Mouse (Mus musculus): ENCODE data around the gene Cfap100. TPM values are rescaled to one million over a fixed set of nuclear protein-coding genes. Genes with fewer than 3 reads are reported as not detected.

Gene Cfap100
- polyA plus RNA-seq, 1 experiment from 2014 or later: 0.59 TPM

- Histone ChIP-seq H3K4me2 (ENCODE audit: low read depth, low read length) (no peak overlapping the region), H3K4me1 (ENCODE audit: control insufficient read depth, insufficient read depth, low read length) (no peaks in the 10 kb centered on the region), H3K4me3 (ENCODE audit: low read depth, low read length) (no peak overlapping the region), H3K27me3 (ENCODE audit: control insufficient read depth, insufficient read depth, low read length) (no peaks in the 10 kb centered on the region), H3K9ac (replicated peaks; ENCODE audit: low read length) (no peak overlapping the region), H3K27ac (replicated peaks; ENCODE audit: low read depth, low read length) (no peak overlapping the region), H3K9me3 (replicated peaks; ENCODE audit: control insufficient read depth, low read length) (no peaks in the 10 kb centered on the region), H3K36me3 (replicated peaks; ENCODE audit: control insufficient read depth, insufficient read depth, low read depth, low read length) (no peaks in the 10 kb centered on the region)
- no peak for DNase-seq (ENCODE audit: low spot score)
- 48% methylated on average over 12 of the region's 12 CpGs for WGBS
- ATAC-seq (replicated peaks; ENCODE audit: insufficient number of reproducible peaks, low FRiP score, low TSS enrichment, low read depth): no peak
Measured at GRCm38 (mm10) chr6:90470947-90471541, 42.4 kb upstream of the Cfap100 start.

- no peak for DNase-seq (ENCODE audit: low spot score)
- Histone ChIP-seq H3K9ac (replicated peaks; ENCODE audit: low read length) (no peak overlapping the region), H3K4me1 (ENCODE audit: control insufficient read depth, insufficient read depth, low read length) (no peaks in the 10 kb centered on the region), H3K36me3 (replicated peaks; ENCODE audit: control insufficient read depth, insufficient read depth, low read depth, low read length) (no peaks in the 10 kb centered on the region), H3K27me3 (ENCODE audit: control insufficient read depth, insufficient read depth, low read length) (no peaks in the 10 kb centered on the region), H3K27ac (replicated peaks; ENCODE audit: low read depth, low read length) (no peak overlapping the region), H3K4me3 (ENCODE audit: low read depth, low read length) (no peak overlapping the region), H3K4me2 (ENCODE audit: low read depth, low read length) (no peak overlapping the region), H3K9me3 (replicated peaks; ENCODE audit: control insufficient read depth, low read length) (no peaks in the 10 kb centered on the region)
- no peak for ATAC-seq (replicated peaks; ENCODE audit: insufficient number of reproducible peaks, low FRiP score, low TSS enrichment, low read depth)
- WGBS: 84% methylated on average over 2 of the region's 2 CpGs
Measured at GRCm38 (mm10) chr6:90470255-90470654, 41.7 kb upstream of the Cfap100 start.

GRCm38 (mm10) chr6:90469041-90469440 is 40.4 kb upstream of the Cfap100 start:
- H3K36me3 ChIP-seq (replicated peaks; ENCODE audit: control insufficient read depth, insufficient read depth, low read depth, low read length): no peaks in the 10 kb centered on the region
- H3K9me3 ChIP-seq (replicated peaks; ENCODE audit: control insufficient read depth, low read length): no peaks in the 10 kb centered on the region
- no peaks in the 10 kb centered on the region for H3K4me1 ChIP-seq (ENCODE audit: control insufficient read depth, insufficient read depth, low read length)
- ATAC-seq (replicated peaks; ENCODE audit: insufficient number of reproducible peaks, low FRiP score, low TSS enrichment, low read depth): no peak
- no peak overlapping the region for H3K9ac ChIP-seq (replicated peaks; ENCODE audit: low read length)
- H3K4me2 ChIP-seq (ENCODE audit: low read depth, low read length): no peak overlapping the region
- no peak overlapping the region for H3K4me3 ChIP-seq (ENCODE audit: low read depth, low read length)
- no peak overlapping the region for H3K27ac ChIP-seq (replicated peaks; ENCODE audit: low read depth, low read length)
- WGBS: 94% methylated on average over 6 of the region's 6 CpGs
- H3K27me3 ChIP-seq (ENCODE audit: control insufficient read depth, insufficient read depth, low read length): no peaks in the 10 kb centered on the region
- no peak for DNase-seq (ENCODE audit: low spot score)

GRCm38 (mm10) chr6:90468216-90468615 is 39.6 kb upstream of the Cfap100 start:
- H3K4me1 ChIP-seq (ENCODE audit: control insufficient read depth, insufficient read depth, low read length): no peaks in the 10 kb centered on the region
- no peak overlapping the region for H3K27ac ChIP-seq (replicated peaks; ENCODE audit: low read depth, low read length)
- DNase-seq (ENCODE audit: low spot score) (no peak), ATAC-seq (replicated peaks; ENCODE audit: insufficient number of reproducible peaks, low FRiP score, low TSS enrichment, low read depth) (no peak)
- no peak overlapping the region for H3K9ac ChIP-seq (replicated peaks; ENCODE audit: low read length)
- H3K4me3 ChIP-seq (ENCODE audit: low read depth, low read length): no peak overlapping the region
- H3K36me3 ChIP-seq (replicated peaks; ENCODE audit: control insufficient read depth, insufficient read depth, low read depth, low read length): no peaks in the 10 kb centered on the region
- H3K4me2 ChIP-seq (ENCODE audit: low read depth, low read length): no peak overlapping the region
- H3K27me3 ChIP-seq (ENCODE audit: control insufficient read depth, insufficient read depth, low read length): no peaks in the 10 kb centered on the region
- 94% methylated on average over 1 of the region's 1 CpGs for WGBS
- H3K9me3 ChIP-seq (replicated peaks; ENCODE audit: control insufficient read depth, low read length): no peaks in the 10 kb centered on the region

GRCm38 (mm10) chr6:90466847-90467410 is 38.3 kb upstream of the Cfap100 start:
- Histone ChIP-seq H3K27me3 (ENCODE audit: control insufficient read depth, insufficient read depth, low read length) (no peaks in the 10 kb centered on the region; the same call in 1 of the 2 replicates), H3K4me3 (ENCODE audit: low read depth, low read length) (no peak overlapping the region), H3K4me2 (ENCODE audit: low read depth, low read length) (no peak overlapping the region), H3K27ac (replicated peaks; ENCODE audit: low read depth, low read length) (no peak overlapping the region), H3K4me1 (ENCODE audit: control insufficient read depth, insufficient read depth, low read length) (no peaks in the 10 kb centered on the region), H3K9ac (replicated peaks; ENCODE audit: low read length) (no peak overlapping the region), H3K36me3 (replicated peaks; ENCODE audit: control insufficient read depth, insufficient read depth, low read depth, low read length) (no peaks in the 10 kb centered on the region), H3K9me3 (replicated peaks; ENCODE audit: control insufficient read depth, low read length) (no peaks in the 10 kb centered on the region)
- 90% methylated on average over 12 of the region's 12 CpGs for WGBS
- ATAC-seq (replicated peaks; ENCODE audit: insufficient number of reproducible peaks, low FRiP score, low TSS enrichment, low read depth) (no peak), DNase-seq (ENCODE audit: low spot score) (no peak)

- ATAC-seq (replicated peaks; ENCODE audit: insufficient number of reproducible peaks, low FRiP score, low TSS enrichment, low read depth) (no peak), DNase-seq (ENCODE audit: low spot score) (no peak)
- no peak overlapping the region for H3K4me2 ChIP-seq (ENCODE audit: low read depth, low read length)
- no peaks in the 10 kb centered on the region for H3K4me1 ChIP-seq (ENCODE audit: control insufficient read depth, insufficient read depth, low read length)
- no peak overlapping the region for H3K27ac ChIP-seq (replicated peaks; ENCODE audit: low read depth, low read length)
- peaks cover 2% of the 10 kb centered on the region for H3K27me3 ChIP-seq (ENCODE audit: control insufficient read depth, insufficient read depth, low read length)
- 86% methylated on average over 10 of the region's 10 CpGs for WGBS
- H3K4me3 ChIP-seq (ENCODE audit: low read depth, low read length): no peak overlapping the region
- no peaks in the 10 kb centered on the region for H3K9me3 ChIP-seq (replicated peaks; ENCODE audit: control insufficient read depth, low read length)
- H3K36me3 ChIP-seq (replicated peaks; ENCODE audit: control insufficient read depth, insufficient read depth, low read depth, low read length): no peaks in the 10 kb centered on the region
- H3K9ac ChIP-seq (replicated peaks; ENCODE audit: low read length): no peak overlapping the region
Measured at GRCm38 (mm10) chr6:90466079-90466478, 37.5 kb upstream of the Cfap100 start.

GRCm38 (mm10) chr6:90465028-90465640 is 36.5 kb upstream of the Cfap100 start:
- H3K27me3 ChIP-seq (ENCODE audit: control insufficient read depth, insufficient read depth, low read length): peaks cover 2% of the 10 kb centered on the region
- H3K36me3 ChIP-seq (replicated peaks; ENCODE audit: control insufficient read depth, insufficient read depth, low read depth, low read length): no peaks in the 10 kb centered on the region
- DNase-seq (ENCODE audit: low spot score): no peak
- no peaks in the 10 kb centered on the region for H3K9me3 ChIP-seq (replicated peaks; ENCODE audit: control insufficient read depth, low read length)
- H3K4me2 ChIP-seq (ENCODE audit: low read depth, low read length): no peak overlapping the region
- no peak overlapping the region for H3K27ac ChIP-seq (replicated peaks; ENCODE audit: low read depth, low read length)
- WGBS: 93% methylated on average over 11 of the region's 11 CpGs
- H3K4me3 ChIP-seq (ENCODE audit: low read depth, low read length): no peak overlapping the region
- H3K4me1 ChIP-seq (ENCODE audit: control insufficient read depth, insufficient read depth, low read length): no peaks in the 10 kb centered on the region
- ATAC-seq (replicated peaks; ENCODE audit: insufficient number of reproducible peaks, low FRiP score, low TSS enrichment, low read depth): no peak
- H3K9ac ChIP-seq (replicated peaks; ENCODE audit: low read length): no peak overlapping the region

- Histone ChIP-seq H3K9ac (replicated peaks; ENCODE audit: low read length) (no peak overlapping the region), H3K4me3 (ENCODE audit: low read depth, low read length) (peak overlapping the region; percentile 61), H3K4me2 (ENCODE audit: low read depth, low read length) (peak overlapping the region; percentile 100), H3K27me3 (ENCODE audit: control insufficient read depth, insufficient read depth, low read length) (peaks cover 2% of the 10 kb centered on the region), H3K9me3 (replicated peaks; ENCODE audit: control insufficient read depth, low read length) (no peaks in the 10 kb centered on the region), H3K27ac (replicated peaks; ENCODE audit: low read depth, low read length) (no peak overlapping the region), H3K36me3 (replicated peaks; ENCODE audit: control insufficient read depth, insufficient read depth, low read depth, low read length) (no peaks in the 10 kb centered on the region), H3K4me1 (ENCODE audit: control insufficient read depth, insufficient read depth, low read length) (no peaks in the 10 kb centered on the region)
- WGBS: 35% methylated on average over 7 of the region's 7 CpGs
- DNase-seq (ENCODE audit: low spot score) (peak; percentile 19), ATAC-seq (replicated peaks; ENCODE audit: insufficient number of reproducible peaks, low FRiP score, low TSS enrichment, low read depth) (no peak)
Measured at GRCm38 (mm10) chr6:90463890-90464421, 35.4 kb upstream of the Cfap100 start.

Measured in embryonic facial prominence, embryonic 11.5 days (tissue).